Mouse (Mus musculus) lung, postnatal 0 days (tissue): ENCODE results near the gene Gps2. TPM values are rescaled to one million over a fixed set of nuclear protein-coding genes. Genes with fewer than 3 reads are reported as not detected.
"Not testable (repeated sequence)": the region's sequence is repeated elsewhere in the genome, so short reads cannot be mapped to it uniquely, and the experiment has no call there.

Experiments used
- ATAC-seq: fragments of 200-750 bp; cut with Nextera tagmentation; 2 replicates; pipeline ENCODE4 v1.8.0; 2017; ENCODE audit warnings: moderate library complexity
- DNase-seq: peaks from one replicate; pipeline ENCODE4 v3.0.0-alpha.2; 2016; ENCODE audit warnings: low spot score
- H3K27ac ChIP-seq: fragments of 300-500 bp; sonication (generic); 2 replicates; pipeline ENCODE4 v1.5.1; 2014; ENCODE audit warnings: antibody characterized with exemption, mild to moderate bottlenecking, low read length, mixed read lengths
- H3K27me3 ChIP-seq: fragments of 300-500 bp; sonication (generic); replicated peaks from 2 replicates; pipeline ENCODE4 v1.6.1; 2014; ENCODE audit warnings: low read length, mixed read lengths; ENCODE audit not compliant: insufficient read depth
- H3K36me3 ChIP-seq: fragments of 300-500 bp; sonication (generic); 2 replicates; pipeline ENCODE4 v1.6.1; 2014; ENCODE audit warnings: low read length, mixed read lengths; ENCODE audit not compliant: insufficient read depth
- H3K4me1 ChIP-seq: fragments of 300-500 bp; sonication (generic); 2 replicates; pipeline ENCODE4 v1.6.1; 2014; ENCODE audit warnings: antibody characterized with exemption, low read depth, low read length, mixed read lengths; ENCODE audit not compliant: insufficient read depth
- H3K4me2 ChIP-seq: fragments of 300-500 bp; sonication (generic); replicated peaks from 2 replicates; pipeline ENCODE4 v1.6.1; 2014; ENCODE audit warnings: low read depth, mild to moderate bottlenecking, low read length, moderate library complexity, mixed read lengths
- H3K4me3 ChIP-seq: fragments of 300-500 bp; sonication (generic); 2 replicates; pipeline ENCODE4 v1.5.1; 2014; ENCODE audit warnings: low read depth, low read length
- H3K9ac ChIP-seq: fragments of 300-500 bp; sonication (generic); replicated peaks from 2 replicates; pipeline ENCODE4 v1.6.1; 2014; ENCODE audit warnings: low read depth, mild to moderate bottlenecking
- H3K9me3 ChIP-seq: fragments of 300-500 bp; sonication (generic); 2 replicates; pipeline ENCODE4 v1.6.1; 2016; ENCODE audit warnings: low read length, mixed read lengths
- CTCF ChIP-seq: IDR thresholded peaks from 2 replicates; pipeline ENCODE4 v1.5.1; 2016; ENCODE audit warnings: antibody characterized with exemption, mild to moderate bottlenecking
- EP300 ChIP-seq: IDR thresholded peaks from 2 replicates; pipeline ENCODE4 v1.6.1; 2016; ENCODE audit warnings: antibody characterized with exemption, mild to moderate bottlenecking, control low read depth
- WGBS: fragments of 180-500 bp; shearing (Covaris S2); extraction: QIAGEN DNeasy Blood & Tissue Kit; methylation state at CpG from one replicate; pipeline ENCODE4 v1.1.7; 2014; 5-methylcytosine and 5-hydroxymethylcytosine counted together
- polyA plus RNA-seq: library from polyadenylated mRNA; unstranded; fragments of >200 nt; fragmentation: Nextera tagmentation; extraction: Ambion mirVana; gene quantifications from 2 replicates; pipeline ENCODE4 v1.2.1, GENCODE M21; 2015

The Gps2 gene
- polyA plus RNA-seq, 1 experiment from 2014 or later: 59.1 TPM

DNA sequence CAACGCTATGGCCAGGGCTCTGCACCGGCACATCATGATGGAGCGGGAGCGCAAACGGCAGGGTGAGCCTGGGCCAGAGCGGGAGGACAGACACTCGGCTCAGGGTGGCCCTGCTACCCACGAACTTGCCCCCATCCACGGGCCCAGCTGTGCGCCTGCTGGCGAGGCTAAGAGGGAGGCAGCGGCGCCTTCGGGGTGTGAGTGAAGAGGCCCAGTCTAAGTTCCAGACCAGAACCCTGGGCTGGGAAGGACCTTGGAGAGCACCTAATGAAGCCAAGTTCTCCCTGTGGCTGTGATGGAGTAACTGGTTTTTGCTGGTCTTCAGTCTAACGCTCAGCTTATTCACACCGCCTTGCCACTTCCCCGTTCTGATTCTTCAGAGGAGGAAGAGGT, 680 bp downstream of the Gps2 start:
- peaks cover 52% of the 10 kb centered on the region for H3K36me3 ChIP-seq
- 5% methylated on average over 17 of the region's 17 CpGs for WGBS
- peak overlapping the region; percentile 90 for H3K9ac ChIP-seq
- TF ChIP-seq EP300: no peak
- peak overlapping the region; percentile 70 for H3K4me3 ChIP-seq
- ATAC-seq (no peak), DNase-seq (peak; percentile 41)
- H3K27ac ChIP-seq: peak overlapping the region; percentile 86
- no peaks in the 10 kb centered on the region for H3K9me3 ChIP-seq
- peak overlapping the region; percentile 98 for H3K4me2 ChIP-seq
- H3K27me3 ChIP-seq: no peaks in the 10 kb centered on the region
- H3K4me1 ChIP-seq: peaks cover 15% of the 10 kb centered on the region; the same call in 1 of the 2 replicates

DNA sequence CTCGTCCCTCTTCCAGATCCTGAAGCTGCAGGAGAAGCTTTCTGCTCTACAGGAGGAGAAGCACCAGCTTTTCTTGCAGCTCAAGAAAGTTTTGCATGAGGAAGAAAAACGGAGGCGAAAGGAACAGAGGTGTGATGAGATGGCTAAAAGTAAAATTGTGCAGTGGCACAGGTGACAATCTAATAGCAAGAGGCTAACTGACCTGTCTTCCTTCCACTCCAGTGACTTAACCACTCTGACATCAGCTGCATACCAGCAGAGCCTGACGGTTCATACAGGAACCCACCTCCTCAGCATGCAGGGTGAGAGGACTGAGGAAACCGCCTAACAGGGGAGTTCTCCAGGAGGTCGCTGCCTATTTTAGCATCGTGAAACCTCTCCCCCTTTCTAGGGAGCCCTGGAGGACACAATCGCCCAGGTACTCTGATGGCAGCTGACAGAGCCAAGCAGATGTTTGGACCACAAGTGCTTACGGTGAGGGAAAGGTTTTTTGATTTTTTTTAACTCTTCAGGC, 1.3 kb downstream of the Gps2 start:
- Histone ChIP-seq H3K27ac (peak overlapping the region; percentile 86; the same call in 1 of the 2 replicates), H3K9ac (no peak overlapping the region), H3K36me3 (peaks cover 49% of the 10 kb centered on the region), H3K4me2 (peak overlapping the region; percentile 98), H3K9me3 (no peaks in the 10 kb centered on the region), H3K4me1 (peaks cover 16% of the 10 kb centered on the region; the same call in 1 of the 2 replicates), H3K27me3 (no peaks in the 10 kb centered on the region), H3K4me3 (peak overlapping the region; percentile 70; the same call in 1 of the 2 replicates)
- TF ChIP-seq EP300 (no peak), CTCF (no peak)
- 25% methylated on average over 9 of the region's 9 CpGs for WGBS
- no peak for ATAC-seq
- DNase-seq: no peak

DNA sequence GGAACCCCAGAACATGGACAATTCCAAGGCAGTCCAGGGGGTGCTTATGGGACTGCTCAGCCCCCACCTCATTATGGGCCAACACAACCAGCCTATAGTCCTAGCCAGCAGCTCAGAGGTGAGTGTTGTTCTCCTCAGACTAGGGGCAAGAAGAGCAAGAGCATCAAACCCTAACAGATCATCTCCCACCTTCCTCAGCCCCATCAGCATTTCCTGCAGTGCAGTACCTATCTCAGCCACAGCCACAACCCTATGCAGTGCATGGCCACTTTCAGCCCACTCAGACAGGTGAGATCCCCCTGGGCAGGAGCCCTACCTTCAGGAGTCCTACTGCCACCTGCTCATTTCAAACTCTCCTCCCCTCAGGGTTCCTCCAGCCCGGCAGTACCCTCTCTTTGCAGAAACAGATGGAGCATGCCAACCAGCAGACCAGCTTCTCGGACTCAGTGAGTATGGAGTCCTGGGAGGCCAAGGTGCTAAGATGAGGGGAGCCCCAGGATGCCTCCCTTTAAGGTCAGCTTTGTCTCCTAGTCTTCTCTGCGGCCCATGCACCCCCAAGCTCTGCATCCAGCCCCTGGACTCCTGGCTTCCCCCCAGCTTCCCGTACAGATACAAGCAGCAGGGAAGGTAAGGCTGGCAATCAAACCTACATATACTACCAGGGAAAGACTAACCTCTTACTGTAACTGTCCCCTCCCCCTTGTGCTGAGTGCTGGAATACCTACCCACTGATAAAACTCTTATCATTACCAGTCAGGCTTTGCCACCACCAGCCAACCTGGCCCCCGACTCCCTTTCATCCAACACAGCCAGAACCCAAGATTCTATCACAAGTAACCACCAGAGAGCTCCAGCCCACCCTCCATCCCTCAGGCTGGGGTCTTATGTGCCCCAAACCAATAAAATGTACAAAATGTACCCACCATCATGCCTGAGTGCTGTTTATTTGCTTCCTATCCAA, 2.3 kb downstream of the Gps2 start:
- H3K36me3 ChIP-seq: peaks cover 42% of the 10 kb centered on the region
- no peak overlapping the region for H3K4me3 ChIP-seq
- H3K27me3 ChIP-seq: no peaks in the 10 kb centered on the region

DNA sequence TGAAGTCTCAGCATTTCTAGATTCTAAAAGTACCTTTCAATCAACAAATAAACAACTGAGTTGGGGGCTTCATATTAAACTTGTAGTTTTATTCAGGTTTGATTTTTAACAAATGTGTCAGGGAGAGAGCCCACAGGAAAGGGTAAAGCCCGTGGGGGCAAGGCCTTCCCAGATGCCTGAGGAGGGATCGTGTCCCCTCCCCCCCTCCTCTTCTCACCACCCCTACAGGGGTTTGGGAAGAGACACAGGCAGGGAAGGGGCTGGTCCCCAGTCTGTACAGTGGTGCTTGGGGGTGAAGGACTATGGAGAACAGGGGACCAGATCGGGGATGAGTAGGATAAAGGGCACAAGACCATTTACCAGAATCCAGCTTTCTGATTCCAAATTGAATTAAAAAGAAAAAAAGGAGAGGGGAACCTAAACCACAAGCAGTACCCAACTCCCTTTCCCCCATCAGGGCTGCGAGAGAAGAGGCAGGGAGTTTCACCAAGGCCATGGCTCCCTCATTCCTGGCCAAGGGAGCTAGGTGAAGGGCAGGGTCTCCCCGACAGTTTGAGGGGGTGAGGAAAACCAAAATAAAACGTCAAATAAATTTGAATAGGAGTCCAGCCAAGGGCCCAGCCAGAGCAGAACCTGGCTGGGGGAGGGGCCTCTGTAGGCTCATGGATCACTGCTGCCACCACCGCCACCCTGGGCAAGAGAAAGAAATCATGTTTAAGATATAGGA, 3.1 kb downstream of the Gps2 start:
- peaks cover 16% of the 10 kb centered on the region; the same call in 1 of the 2 replicates for H3K4me1 ChIP-seq
- not testable (repeated sequence) for DNase-seq, H3K4me3 ChIP-seq, H3K27ac ChIP-seq, H3K9me3 ChIP-seq, H3K27me3 ChIP-seq, H3K4me2 ChIP-seq, H3K9ac ChIP-seq, ATAC-seq
- peaks cover 34% of the 10 kb centered on the region for H3K36me3 ChIP-seq
- WGBS: 46% methylated on average over 6 of the region's 7 CpGs

More for the DNA sequence above, 2.3 kb downstream of the Gps2 start:
- Histone ChIP-seq H3K9me3 (no peaks in the 10 kb centered on the region), H3K4me2 (no peak overlapping the region), H3K4me1 (peaks cover 16% of the 10 kb centered on the region; the same call in 1 of the 2 replicates), H3K9ac (no peak overlapping the region), H3K27ac (no peak overlapping the region)
- TF ChIP-seq CTCF: 0 out of 2 replicates have a peak, but pooled peaks have one; percentile 17
- TF ChIP-seq EP300: no peak
- no peak for DNase-seq
- no peak for ATAC-seq
- WGBS: 58% methylated on average over 5 of the region's 5 CpGs

DNA sequence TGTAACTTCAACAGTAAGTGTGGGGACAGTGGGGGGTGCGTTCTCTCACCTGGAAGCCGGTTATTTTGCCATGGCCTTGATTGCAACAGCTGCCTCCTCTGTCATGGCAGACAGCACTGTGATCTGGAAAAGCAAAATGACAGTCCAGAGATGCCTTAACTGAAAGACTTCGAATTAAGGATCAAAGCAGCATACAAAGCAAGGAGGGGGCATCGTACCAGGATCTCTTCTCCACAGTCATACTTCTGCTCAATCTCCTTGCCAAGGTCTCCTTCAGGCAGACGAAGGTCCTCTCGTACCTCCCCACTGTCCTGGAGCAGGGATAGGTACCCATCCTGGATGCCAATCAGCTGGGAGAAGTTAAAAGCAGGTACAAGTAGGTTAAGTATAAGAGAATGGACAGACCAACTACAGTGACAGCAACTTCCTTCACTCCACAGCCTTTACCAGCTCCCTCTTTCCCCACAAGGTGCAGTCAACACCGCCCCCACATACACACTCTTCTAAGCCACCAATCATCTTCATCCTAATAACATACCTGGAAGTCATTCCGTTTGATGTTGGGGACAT, 3.8 kb downstream of the Gps2 start:
- no peak overlapping the region for H3K27ac ChIP-seq
- TF ChIP-seq CTCF (no peak), EP300 (no peak)
- H3K4me2 ChIP-seq: no peak overlapping the region
- peaks cover 30% of the 10 kb centered on the region for H3K36me3 ChIP-seq
- H3K4me1 ChIP-seq: peaks cover 16% of the 10 kb centered on the region; the same call in 1 of the 2 replicates
- ATAC-seq: no peak
- H3K27me3 ChIP-seq: no peaks in the 10 kb centered on the region
- DNase-seq: no peak
- H3K9ac ChIP-seq: no peak overlapping the region
- no peaks in the 10 kb centered on the region for H3K9me3 ChIP-seq
- WGBS: 82% methylated on average over 8 of the region's 8 CpGs
- H3K4me3 ChIP-seq: no peak overlapping the region

DNA sequence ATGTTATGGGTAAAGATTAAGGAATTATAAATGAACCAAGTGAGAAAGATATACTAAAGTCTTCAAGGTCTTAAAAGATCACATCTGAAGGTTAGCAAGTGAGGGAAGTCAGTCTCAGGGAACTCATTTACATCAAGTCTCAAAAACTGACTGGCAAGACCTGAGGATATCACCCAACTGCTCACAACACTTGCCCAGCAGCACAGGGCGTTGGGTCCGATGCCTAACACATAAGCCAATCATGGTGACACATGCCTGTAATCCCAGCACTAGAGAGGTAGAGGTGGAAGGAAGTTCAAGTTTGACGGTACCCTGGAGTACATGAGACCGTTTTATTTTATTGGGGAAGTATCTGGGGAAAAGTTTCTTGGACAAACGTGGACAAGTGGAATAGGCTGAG, 4.4 kb downstream of the Gps2 start:
- no peak for ATAC-seq
- WGBS: 75% methylated on average over 5 of the region's 5 CpGs
- peaks cover 16% of the 10 kb centered on the region; the same call in 1 of the 2 replicates for H3K4me1 ChIP-seq

More for the DNA sequence above, 4.4 kb downstream of the Gps2 start:
- no peak overlapping the region for H3K4me2 ChIP-seq
- no peak overlapping the region for H3K4me3 ChIP-seq
- no peaks in the 10 kb centered on the region for H3K9me3 ChIP-seq
- no peak overlapping the region for H3K27ac ChIP-seq
- peaks cover 30% of the 10 kb centered on the region for H3K36me3 ChIP-seq
- TF ChIP-seq EP300 (no peak), CTCF (no peak)
- H3K27me3 ChIP-seq: no peaks in the 10 kb centered on the region
- no peak overlapping the region for H3K9ac ChIP-seq
- DNase-seq: no peak
